Mouse (Mus musculus): ENCODE measurements at regions not wholly inside any gene's neighbourhood (a gene's known extent, or its start where the extent isn't known, plus 50 kb on each side); places are given as distances from the start of the nearest gene placed in this dataset.

- no peak for DNase-seq (ENCODE audit: low read depth, low spot score)
Measured at GRCm38 (mm10) chr15:88035486-88035885, 491.4 kb downstream of the Fam19a5 start.

- DNase-seq (ENCODE audit: low read depth, low spot score) = peak; percentile 37
Measured at GRCm38 (mm10) chr15:88036146-88037000, 492.3 kb downstream of the Fam19a5 start.

- no peak for DNase-seq (ENCODE audit: low read depth, low spot score)
Measured at GRCm38 (mm10) chr15:88037606-88038005, 493.5 kb downstream of the Fam19a5 start.

- DNase-seq (ENCODE audit: low read depth, low spot score) = no peak
Measured at GRCm38 (mm10) chr15:88042821-88043220, 498.7 kb downstream of the Fam19a5 start.

GRCm38 (mm10) chr15:88058071-88058470, 514.0 kb downstream of the Fam19a5 start:
- no peak for DNase-seq (ENCODE audit: low read depth, low spot score)

- peak; percentile 57 for DNase-seq (ENCODE audit: low read depth, low spot score)
Measured at GRCm38 (mm10) chr15:88060935-88061334, 516.8 kb downstream of the Fam19a5 start.

- DNase-seq (ENCODE audit: low read depth, low spot score) = no peak
Measured at GRCm38 (mm10) chr15:88063041-88063440, 518.9 kb downstream of the Fam19a5 start.

GRCm38 (mm10) chr15:88068476-88068875, 524.4 kb downstream of the Fam19a5 start:
- DNase-seq (ENCODE audit: low read depth, low spot score) = no peak

GRCm38 (mm10) chr15:88072676-88073075, 527.4 kb upstream of the Zdhhc25 start:
- peak; percentile 27 for DNase-seq (ENCODE audit: low read depth, low spot score)

GRCm38 (mm10) chr15:88083911-88084310, 516.2 kb upstream of the Zdhhc25 start:
- DNase-seq (ENCODE audit: low read depth, low spot score) = no peak

- no peak for DNase-seq (ENCODE audit: low read depth, low spot score)
Measured at GRCm38 (mm10) chr15:88085631-88086030, 514.5 kb upstream of the Zdhhc25 start.

- no peak for DNase-seq (ENCODE audit: low read depth, low spot score)
Measured at GRCm38 (mm10) chr15:88089486-88089885, 510.6 kb upstream of the Zdhhc25 start.

- no peak for DNase-seq (ENCODE audit: low read depth, low spot score)
Measured at GRCm38 (mm10) chr15:88091390-88091789, 508.7 kb upstream of the Zdhhc25 start.

- no peak for DNase-seq (ENCODE audit: low read depth, low spot score)
Measured at GRCm38 (mm10) chr15:88120376-88120775, 479.7 kb upstream of the Zdhhc25 start.

GRCm38 (mm10) chr15:88123907-88124523, 476.1 kb upstream of the Zdhhc25 start:
- DNase-seq (ENCODE audit: low read depth, low spot score) = peak; percentile 69

GRCm38 (mm10) chr15:88146118-88146517, 454.0 kb upstream of the Zdhhc25 start:
- DNase-seq (ENCODE audit: low read depth, low spot score) = peak; percentile 66

GRCm38 (mm10) chr15:88151199-88151598, 448.9 kb upstream of the Zdhhc25 start:
- peak; percentile 64 for DNase-seq (ENCODE audit: low read depth, low spot score)

- DNase-seq (ENCODE audit: low read depth, low spot score) = peak; percentile 38
Measured at GRCm38 (mm10) chr15:88159618-88160170, 440.4 kb upstream of the Zdhhc25 start.

GRCm38 (mm10) chr15:88160291-88160690, 439.8 kb upstream of the Zdhhc25 start:
- no peak for DNase-seq (ENCODE audit: low read depth, low spot score)

GRCm38 (mm10) chr15:88163438-88163837, 436.7 kb upstream of the Zdhhc25 start:
- peak; percentile 53 for DNase-seq (ENCODE audit: low read depth, low spot score)

GRCm38 (mm10) chr15:88174326-88174725, 425.8 kb upstream of the Zdhhc25 start:
- DNase-seq (ENCODE audit: low read depth, low spot score) = no peak

- peak; percentile 40 for DNase-seq (ENCODE audit: low read depth, low spot score)
Measured at GRCm38 (mm10) chr15:88175991-88176390, 424.1 kb upstream of the Zdhhc25 start.

- DNase-seq (ENCODE audit: low read depth, low spot score) = peak; percentile 74
Measured at GRCm38 (mm10) chr15:88196539-88196938, 403.6 kb upstream of the Zdhhc25 start.

All from brain, adult 2 months (tissue).